Comparison of ENCODE assay signal across 8 mouse cellular contexts in the genomic region with DNA sequence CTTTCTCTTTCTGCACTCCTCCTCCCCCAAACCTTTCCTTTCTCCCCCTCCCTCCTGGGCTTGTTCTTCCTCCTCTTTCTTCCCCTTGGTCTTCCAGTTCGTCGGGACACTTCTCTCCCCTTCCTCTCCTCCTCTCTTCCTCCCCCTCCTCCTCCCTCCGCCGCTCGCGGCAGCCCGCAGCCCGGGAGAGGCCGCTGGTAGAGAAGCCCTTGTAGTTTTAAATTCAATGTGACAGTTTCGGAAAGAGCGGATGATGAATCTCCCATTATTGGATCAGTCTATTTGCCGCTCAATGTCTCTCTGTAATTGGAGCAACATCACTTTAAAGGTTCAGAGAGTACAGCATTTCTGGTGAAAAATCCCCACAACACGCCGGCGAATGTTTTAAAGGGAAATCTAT. TPM values are rescaled to one million over a fixed set of nuclear protein-coding genes. Genes with fewer than 3 reads are reported as not detected.
A peak's percentile ranks its signal among the peaks of the same experiment; 100 is the strongest.
DNase-seq lines count a peak whose midpoint lies in the region; ATAC-seq and TF ChIP-seq lines count a peak whose summit lies in the region.
"Had no signal": no experiment of that assay in that cellular context is flagged by ENCODE, and none has a peak within 500 bp of the region (broad histone marks: within the 10 kb centered on the region; RNA-seq: fewer than 3 reads in every experiment).

A gene (plus strand): TSS at position 281 of the 400 bp plus-strand sequence.

- H3K4me1 ChIP-seq in lung, embryonic 14.5 days (ENCODE audit: insufficient read depth): no peaks in the 10 kb centered on the region
- no peaks in the 10 kb centered on the region; the same call in 1 of the 2 replicates for H3K4me1 ChIP-seq in embryonic fibroblast, embryonic 13.5 days (ENCODE audit: control insufficient read depth, insufficient read depth, low read length)
- H3K4me1 ChIP-seq in limb, embryonic 13.5 days: peaks cover 14% of the 10 kb centered on the region
- H3K4me1 ChIP-seq in stomach, embryonic 16.5 days (ENCODE audit: control insufficient read depth, insufficient read depth, low read length): no peaks in the 10 kb centered on the region

- no peak within 1 kb of the TSS for H3K9ac ChIP-seq in lung, embryonic 14.5 days
- H3K9ac ChIP-seq in limb, embryonic 13.5 days: no peak within 1 kb of the TSS
- H3K9ac ChIP-seq in stomach, embryonic 16.5 days (ENCODE audit: low read length): no peak within 1 kb of the TSS

- peaks cover 98% of the 10 kb centered on the region for H3K27me3 ChIP-seq in lung, embryonic 14.5 days (ENCODE audit: insufficient read depth, low read length)
- peaks cover 96% of the 10 kb centered on the region for H3K27me3 ChIP-seq in limb, embryonic 13.5 days
- peaks cover 86% of the 10 kb centered on the region for H3K27me3 ChIP-seq in stomach, embryonic 16.5 days (ENCODE audit: control insufficient read depth, insufficient read depth, low read length)

- no peaks in the 10 kb centered on the region for H3K9me3 ChIP-seq in lung, embryonic 14.5 days (ENCODE audit: low read depth, low read length)
- H3K9me3 ChIP-seq in limb, embryonic 13.5 days: no peaks in the 10 kb centered on the region
- no peaks in the 10 kb centered on the region for H3K9me3 ChIP-seq in stomach, embryonic 16.5 days (replicated peaks; ENCODE audit: control insufficient read depth, low read length)

- no peak for DNase-seq in lung, embryonic 14.5 days
- no peak for DNase-seq in lung, adult 18-20 months
- no peak for DNase-seq in left cerebral cortex, postnatal 14 days (ENCODE audit: low spot score in 2 of 2)
- DNase-seq in right cerebral cortex, adult 2 months (ENCODE audit: low spot score in 2 of 2): no peak

- no peak for TF ChIP-seq POLR2A in embryonic fibroblast, embryonic 13.5 days (IDR thresholded peaks at IDR 0.05; ENCODE audit: low read depth, low read length)

- H3K36me3 ChIP-seq in lung, embryonic 14.5 days (ENCODE audit: insufficient read depth): no peaks in the 10 kb centered on the region
- H3K36me3 ChIP-seq in limb, embryonic 13.5 days: no peaks in the 10 kb centered on the region
- no peaks in the 10 kb centered on the region for H3K36me3 ChIP-seq in stomach, embryonic 16.5 days (ENCODE audit: control insufficient read depth, insufficient read depth, low read length)

- ATAC-seq in lung, embryonic 14.5 days (ENCODE audit: insufficient read depth): no peak
- no peak for ATAC-seq in limb, embryonic 13.5 days (ENCODE audit: low FRiP score, low read depth)
- no peak for ATAC-seq in stomach, embryonic 16.5 days (ENCODE audit: insufficient read depth, low FRiP score)

- under 1% methylated on average over 15 of the region's 15 CpGs for WGBS in lung, embryonic 14.5 days
- 0% methylated on average over 15 of the region's 15 CpGs for WGBS in limb, embryonic 13.5 days
- WGBS in stomach, embryonic 16.5 days: under 1% methylated on average over 15 of the region's 15 CpGs

- no peak for TF ChIP-seq CTCF in lung, embryonic 14.5 days (IDR thresholded peaks at IDR 0.05; ENCODE audit: low read depth)
- TF ChIP-seq CTCF in embryonic fibroblast, embryonic 13.5 days (IDR thresholded peaks at IDR 0.05; ENCODE audit: borderline replicate concordance, insufficient read depth, low read length): no peak

- intact Hi-C loops in left cerebral cortex, postnatal 14 days (cut with DNase I): no loop called here

- H3K4me3 ChIP-seq in lung, embryonic 14.5 days (ENCODE audit: low read depth, low read length): peak within 1 kb of the TSS; percentile 17; the same call in 1 of the 2 replicates
- H3K4me3 ChIP-seq in embryonic fibroblast, embryonic 13.5 days (ENCODE audit: insufficient read depth, low read length): peak within 1 kb of the TSS; percentile 22
- H3K4me3 ChIP-seq in limb, embryonic 13.5 days: peak within 1 kb of the TSS; percentile 24
- peak within 1 kb of the TSS; percentile 3; the same call in 1 of the 2 replicates for H3K4me3 ChIP-seq in stomach, embryonic 16.5 days (replicated peaks; ENCODE audit: low read length)

- H3K4me2 ChIP-seq in lung, embryonic 14.5 days: peak within 1 kb of the TSS; percentile 26; the same call in 1 of the 2 replicates
- peak within 1 kb of the TSS; percentile 42 for H3K4me2 ChIP-seq in limb, embryonic 13.5 days (replicated peaks)
- peak within 1 kb of the TSS; percentile 12; the same call in 1 of the 2 replicates for H3K4me2 ChIP-seq in stomach, embryonic 16.5 days (ENCODE audit: low read depth, low read length)

- no peak within 1 kb of the TSS for H3K27ac ChIP-seq in lung, embryonic 14.5 days (ENCODE audit: low read depth)
- no peak within 1 kb of the TSS for H3K27ac ChIP-seq in embryonic fibroblast, embryonic 13.5 days (ENCODE audit: insufficient read depth, low read length)
- no peak within 1 kb of the TSS for H3K27ac ChIP-seq in limb, embryonic 13.5 days
- no peak within 1 kb of the TSS for H3K27ac ChIP-seq in stomach, embryonic 16.5 days (ENCODE audit: low read length)

RNA-seq across cellular contexts. Expression of the gene that starts here (rescaled TPM):
- polyA plus RNA-seq in lung, embryonic 14.5 days (2014; fragmentation: Nextera tagmentation; extraction: Ambion mirVana): not detected in 2 replicates
- 0.33 TPM in 1 of 2 replicates, not detected in the other for polyA plus RNA-seq in embryonic fibroblast, embryonic 13.5 days (2011; ENCODE audit: insufficient read length, low read depth, missing spikeins)
- polyA plus RNA-seq in limb, embryonic 13.5 days (2015; fragmentation: Nextera tagmentation; extraction: Ambion mirVana): 0.09 TPM in 1 of 2 replicates, not detected in the other
- not detected in 2 replicates for polyA plus RNA-seq in stomach, embryonic 16.5 days (2015; fragmentation: Nextera tagmentation; extraction: Ambion mirVana)
- total RNA-seq in left cerebral cortex, postnatal 14 days (2021): under 1 TPM in 1 of 2 experiments, not detected in 1; 0.48 TPM
- polyA plus RNA-seq: liver, embryonic 16.5 days had no signal
